Mouse (Mus musculus) G1E (cell line): ENCODE measurements around the gene Prrc2b. TPM values are rescaled to one million over a fixed set of nuclear protein-coding genes. Genes with fewer than 3 reads are reported as not detected.

Source experiments
- ATAC-seq: 2 replicates; pipeline ENCODE4 v1.8.0; 2016; ENCODE audit warnings: mild to moderate bottlenecking; ENCODE audit not compliant: insufficient number of reproducible peaks, poor library complexity, low FRiP score, severe bottlenecking; ENCODE audit errors: extremely low read depth
- DNase-seq: peaks from one replicate; pipeline ENCODE4 v3.0.0; 2012; ENCODE audit warnings: low spot score
- H3K27me3 ChIP-seq: 2 replicates; pipeline ENCODE4 v1.6.1; 2012; ENCODE audit warnings: mild to moderate bottlenecking, low read length, inconsistent platforms; ENCODE audit not compliant: insufficient read depth
- H3K36me3 ChIP-seq: replicated peaks from 2 replicates; pipeline ENCODE3; 2012; ENCODE audit warnings: mild to moderate bottlenecking, inconsistent platforms
- H3K4me1 ChIP-seq: 2 replicates; pipeline ENCODE4 v1.6.1; 2012; ENCODE audit warnings: low read depth, low read length, inconsistent platforms, mixed read lengths; ENCODE audit not compliant: insufficient read depth
- H3K4me3 ChIP-seq: 2 replicates; pipeline ENCODE4 v1.5.1; 2012; ENCODE audit warnings: low read depth, mild to moderate bottlenecking, inconsistent platforms, low read length, moderate library complexity, mixed read lengths
- H3K9me3 ChIP-seq: replicated peaks from 2 replicates; pipeline ENCODE4 v1.6.1; 2012; ENCODE audit warnings: inconsistent platforms
- CTCF ChIP-seq: IDR thresholded peaks from 2 replicates; pipeline ENCODE4 v1.5.1; 2012; ENCODE audit warnings: low read depth, low read length, inconsistent platforms, mixed read lengths
- GATA1 ChIP-seq: IDR thresholded peaks from 2 replicates; pipeline ENCODE4 v1.6.1; 2012; ENCODE audit warnings: borderline replicate concordance, low read length, inconsistent platforms, mixed read lengths
- GATA2 ChIP-seq: IDR thresholded peaks from 2 replicates; pipeline ENCODE4 v1.6.1; 2012; ENCODE audit warnings: low read depth, low read length, inconsistent platforms, borderline replicate concordance
- POLR2AphosphoS5 ChIP-seq: IDR thresholded peaks from 2 replicates; pipeline ENCODE4 v1.6.1; 2012; ENCODE audit warnings: low read depth, low read length, inconsistent platforms; ENCODE audit not compliant: insufficient replicate concordance
- TAL1 ChIP-seq: conservative IDR thresholded peaks from 2 replicates; pipeline ENCODE4 v1.6.1; 2012; ENCODE audit warnings: low read depth, low read length, inconsistent platforms, mixed read lengths
- polyA plus RNA-seq: library from polyadenylated mRNA; stranded (reverse); fragments of >175 nt; gene quantifications from 2 replicates; pipeline ENCODE4 v1.2.3, GENCODE M21; 2012
- total RNA-seq, 2 experiments: library from RNA; stranded (forward) in 1 of 2; stranded (reverse) in 1 of 2; fragments of 200-1000 nt in 1 of 2; fragments of >200 nt in 1 of 2; fragmentation: Nextera tagmentation in 1 of 2; gene quantifications; 2 replicates each; pipeline ENCODE4 v1.2.3; 2014 to 2017

The Prrc2b gene
- total and polyA plus RNA-seq, 3 experiments, result 17.1 to 147 (median 103) TPM

- no peak for TF ChIP-seq CTCF
- TF ChIP-seq POLR2AphosphoS5, result no peak
- no peak for TF ChIP-seq TAL1
- TF ChIP-seq GATA1, result no peak
- no peak for TF ChIP-seq GATA2
- no peak for ATAC-seq
- H3K9me3 ChIP-seq, result no peaks in the 10 kb centered on the region
- no peak for DNase-seq
- no peaks in the 10 kb centered on the region for H3K4me1 ChIP-seq
- no peaks in the 10 kb centered on the region for H3K27me3 ChIP-seq
- no peak overlapping the region for H3K4me3 ChIP-seq
- peaks cover 100% of the 10 kb centered on the region for H3K36me3 ChIP-seq
Observed at GRCm38 (mm10) chr2:32215576-32215975, 64.7 kb downstream of the Prrc2b start.

DNA sequence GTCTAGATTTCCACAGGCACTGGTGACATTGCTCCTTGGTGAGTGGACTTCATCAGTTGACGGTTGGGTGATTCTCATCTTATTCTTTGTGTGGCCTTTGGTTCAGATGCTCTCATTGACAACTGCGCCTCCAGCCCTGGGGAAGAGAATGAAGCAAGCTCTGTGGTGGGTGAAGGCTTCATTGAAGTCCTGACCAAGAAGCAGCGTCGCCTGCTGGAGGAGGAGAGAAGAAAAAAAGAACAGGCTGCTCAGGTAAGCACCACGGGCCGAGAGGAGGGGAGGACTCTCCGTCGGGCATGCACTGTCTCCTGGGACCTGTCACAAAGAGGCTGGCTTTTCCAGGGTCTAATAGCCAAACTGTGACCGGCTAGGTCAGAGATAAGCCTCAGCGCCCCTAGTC is 65.6 kb downstream of the Prrc2b start:
- Histone ChIP-seq H3K36me3 (peaks cover 100% of the 10 kb centered on the region), H3K27me3 (no peaks in the 10 kb centered on the region), H3K9me3 (no peaks in the 10 kb centered on the region), H3K4me3 (no peak overlapping the region), H3K4me1 (no peaks in the 10 kb centered on the region)
- no peak for TF ChIP-seq GATA1
- TF ChIP-seq POLR2AphosphoS5, result no peak
- no peak for TF ChIP-seq CTCF
- TF ChIP-seq GATA2, result no peak
- TF ChIP-seq TAL1, result no peak
- no peak for ATAC-seq
- DNase-seq, result no peak

DNA sequence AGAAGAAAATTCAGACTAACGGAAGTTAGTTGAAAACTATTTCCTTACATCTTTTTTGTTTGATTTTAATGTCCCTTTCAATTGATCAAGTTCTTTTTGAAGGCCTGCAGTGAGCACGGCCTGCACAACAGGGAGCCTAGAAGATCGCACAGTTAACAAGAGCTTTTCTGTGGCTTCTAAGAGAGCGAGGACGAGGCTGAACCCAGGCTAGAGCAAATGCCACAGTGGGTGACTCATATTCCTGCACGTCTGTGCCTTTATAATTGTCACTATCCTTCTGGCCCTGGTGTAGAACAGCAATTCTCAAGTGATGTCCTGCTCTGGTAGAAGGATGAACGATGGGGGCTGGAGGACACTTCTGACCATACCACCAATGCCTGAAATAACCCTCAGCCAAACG is 66.8 kb downstream of the Prrc2b start:
- Histone ChIP-seq H3K9me3 (no peaks in the 10 kb centered on the region), H3K27me3 (no peaks in the 10 kb centered on the region), H3K4me1 (no peaks in the 10 kb centered on the region), H3K4me3 (no peak overlapping the region), H3K36me3 (peaks cover 100% of the 10 kb centered on the region)
- no peak for DNase-seq
- ATAC-seq, result no peak
- TF ChIP-seq GATA1, result no peak
- no peak for TF ChIP-seq TAL1
- no peak for TF ChIP-seq CTCF
- TF ChIP-seq GATA2, result no peak
- TF ChIP-seq POLR2AphosphoS5, result no peak

DNA sequence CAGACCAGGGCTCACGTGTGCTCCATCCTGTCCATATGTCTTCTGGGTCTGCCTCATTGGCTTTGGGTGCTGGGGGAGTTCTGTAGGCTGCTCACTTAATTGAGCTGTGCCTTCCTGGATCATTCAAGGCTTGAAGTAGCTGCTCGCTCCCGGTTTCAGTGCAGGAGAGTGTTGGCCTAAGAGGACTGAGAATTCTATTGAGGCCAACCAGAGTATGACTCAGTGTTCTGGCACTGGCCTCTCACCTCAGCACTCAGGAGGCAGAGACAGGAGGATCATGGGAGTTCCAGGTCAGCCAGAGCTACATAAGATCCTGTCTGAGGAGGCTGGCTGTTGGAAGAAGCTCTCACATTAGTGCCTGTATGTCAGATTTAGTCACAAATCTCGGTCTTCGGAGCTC is 67.2 kb downstream of the Prrc2b start:
- DNase-seq, result no peak
- TF ChIP-seq GATA1 (no peak), TAL1 (no peak)
- H3K9me3 ChIP-seq, result no peaks in the 10 kb centered on the region
- H3K27me3 ChIP-seq, result no peaks in the 10 kb centered on the region
- peaks cover 100% of the 10 kb centered on the region for H3K36me3 ChIP-seq
- no peak for ATAC-seq
- H3K4me1 ChIP-seq, result no peaks in the 10 kb centered on the region
- no peak overlapping the region for H3K4me3 ChIP-seq

DNA sequence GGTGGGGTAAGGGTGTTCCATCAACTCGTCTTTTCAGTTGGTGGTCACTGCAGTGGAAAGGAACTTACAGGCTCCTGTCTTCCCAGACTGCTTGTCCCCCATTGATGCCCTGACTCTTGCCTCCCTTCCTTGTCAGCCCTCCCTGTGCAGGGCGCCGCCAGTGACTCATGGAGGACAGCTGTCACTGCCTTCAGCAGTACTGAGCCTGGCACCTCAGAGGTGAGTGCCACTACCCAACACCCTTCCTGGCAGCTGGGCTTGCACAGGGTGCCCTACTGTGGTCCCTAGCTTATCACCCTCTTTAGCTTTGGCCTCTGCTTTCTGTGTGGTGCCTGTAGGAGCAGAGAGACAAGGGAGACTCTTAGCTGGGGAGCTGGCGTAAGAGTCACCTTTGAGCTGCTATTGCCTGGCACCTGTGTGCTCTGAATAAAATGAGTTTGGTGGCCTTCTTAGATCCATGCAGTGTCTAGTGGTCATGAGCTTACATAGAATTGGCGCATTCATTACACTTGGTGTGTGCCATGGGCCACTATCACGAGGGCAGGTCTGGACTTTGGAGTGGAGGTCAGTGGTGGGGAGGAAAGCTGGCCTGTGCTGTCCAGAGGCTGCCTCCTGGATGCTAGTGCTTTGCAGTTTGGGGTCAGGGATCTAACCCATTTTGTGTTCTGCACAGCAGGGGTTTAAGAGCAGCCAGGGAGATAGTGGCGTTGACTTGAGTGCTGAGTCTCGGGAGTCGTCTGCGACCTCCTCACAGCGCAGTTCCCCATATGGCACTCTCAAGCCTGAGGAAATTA is 67.9 kb downstream of the Prrc2b start:
- DNase-seq, result no peak
- H3K4me3 ChIP-seq, result no peak overlapping the region
- no peaks in the 10 kb centered on the region for H3K9me3 ChIP-seq
- no peaks in the 10 kb centered on the region for H3K27me3 ChIP-seq
- peaks cover 100% of the 10 kb centered on the region for H3K36me3 ChIP-seq
- H3K4me1 ChIP-seq, result no peaks in the 10 kb centered on the region
- no peak for ATAC-seq
- TF ChIP-seq GATA2 (no peak), POLR2AphosphoS5 (no peak), CTCF (no peak), GATA1 (no peak), TAL1 (no peak)

DNA sequence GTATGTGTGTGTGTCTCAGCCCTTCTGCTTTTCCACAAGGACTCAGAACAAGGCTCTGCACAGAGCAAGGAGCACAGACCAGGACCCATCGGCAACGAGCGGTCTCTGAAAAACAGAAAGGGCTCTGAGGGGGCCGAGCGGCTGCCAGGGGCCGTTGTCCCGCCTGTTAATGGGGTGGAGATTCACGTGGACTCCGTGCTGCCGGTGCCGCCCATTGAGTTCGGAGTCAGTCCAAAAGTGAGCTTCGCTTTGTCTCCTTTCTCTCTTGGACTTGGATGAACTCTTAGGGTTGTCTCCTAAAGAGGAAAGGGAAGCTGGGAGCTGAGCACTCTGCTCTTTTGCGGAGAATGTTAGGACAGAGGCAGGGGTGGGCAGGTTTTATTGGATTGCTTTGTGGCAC is 68.6 kb downstream of the Prrc2b start:
- H3K4me3 ChIP-seq, result no peak overlapping the region
- no peaks in the 10 kb centered on the region for H3K27me3 ChIP-seq
- ATAC-seq (no peak), DNase-seq (no peak)
- no peaks in the 10 kb centered on the region for H3K4me1 ChIP-seq
- TF ChIP-seq GATA1 (no peak), TAL1 (no peak), CTCF (no peak), GATA2 (no peak), POLR2AphosphoS5 (no peak)
- H3K36me3 ChIP-seq, result peaks cover 100% of the 10 kb centered on the region
- H3K9me3 ChIP-seq, result no peaks in the 10 kb centered on the region
